Mouse (Mus musculus): Measurements from ENCODE around the gene Vkorc1l1. TPM values are rescaled to one million over a fixed set of nuclear protein-coding genes. Genes with fewer than 3 reads are reported as not detected.

The Vkorc1l1 gene
- polyA plus RNA-seq, 1 experiment from 2014 or later: 15.2 TPM

DNA sequence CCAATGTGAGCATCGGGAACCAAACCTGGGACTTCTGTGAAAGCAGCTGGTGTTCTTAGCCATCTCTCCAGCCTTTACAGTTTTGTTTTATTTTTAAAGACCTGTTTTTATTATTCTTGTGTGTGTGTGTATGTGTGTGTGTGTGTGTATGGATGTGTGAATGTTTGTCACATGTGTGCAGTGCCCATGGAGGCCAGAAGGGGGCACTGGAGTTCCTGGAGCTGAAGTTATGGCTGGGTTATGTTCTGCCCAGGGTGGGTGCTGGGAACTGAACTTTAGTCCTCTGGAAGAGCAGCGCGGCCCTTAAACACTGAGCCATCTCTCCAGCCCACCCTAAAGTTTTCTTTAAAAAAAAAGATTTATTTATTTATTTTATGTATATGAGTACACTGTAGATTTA lies 73.3 kb downstream of the Vkorc1l1 start:
- no peak overlapping the region for H3K4me2 ChIP-seq (replicated peaks; ENCODE audit: low read depth, low read length)
- WGBS: 98% methylated on average over 3 of the region's 3 CpGs
- no peak for ATAC-seq
- peaks cover 8% of the 10 kb centered on the region; the same call in 1 of the 2 replicates for H3K36me3 ChIP-seq (ENCODE audit: insufficient read depth, low read length)
- no peaks in the 10 kb centered on the region; the same call in 1 of the 2 replicates for H3K9me3 ChIP-seq (ENCODE audit: low read length)
- H3K4me3 ChIP-seq (ENCODE audit: low read depth, low read length): no peak overlapping the region
- no peak for TF ChIP-seq CTCF (IDR thresholded peaks at IDR 0.05)
- TF ChIP-seq EP300 (IDR thresholded peaks at IDR 0.05): no peak
- no peak overlapping the region for H3K9ac ChIP-seq (replicated peaks; ENCODE audit: low read depth)
- DNase-seq (ENCODE audit: low spot score): no peak
- no peak overlapping the region for H3K27ac ChIP-seq (ENCODE audit: low read length)
- H3K4me1 ChIP-seq (ENCODE audit: insufficient read depth, low read depth, low read length): no peaks in the 10 kb centered on the region
- H3K27me3 ChIP-seq (replicated peaks; ENCODE audit: insufficient read depth, low read length): no peaks in the 10 kb centered on the region

DNA sequence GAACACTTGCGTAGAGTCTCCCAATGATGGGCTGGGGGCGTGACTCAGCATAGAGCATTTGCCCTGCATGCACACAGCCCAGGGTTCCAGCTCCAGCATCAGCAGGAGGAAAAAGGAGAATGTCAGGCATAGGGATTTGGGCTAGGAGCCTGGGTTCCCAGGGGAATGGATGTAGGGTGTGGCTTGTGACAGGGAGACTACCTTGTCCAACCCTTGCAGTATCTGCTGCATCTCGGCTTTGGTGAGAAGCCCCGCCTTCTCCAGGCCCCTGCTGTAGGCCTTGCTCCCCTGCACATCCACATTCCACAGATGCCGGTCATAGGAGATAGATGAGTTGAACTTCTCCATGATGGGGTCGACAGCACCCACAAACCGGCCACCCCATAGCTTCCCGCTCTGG lies 77.7 kb downstream of the Vkorc1l1 start:
- WGBS: 41% methylated on average over 8 of the region's 8 CpGs
- peaks cover 8% of the 10 kb centered on the region; the same call in 1 of the 2 replicates for H3K36me3 ChIP-seq (ENCODE audit: insufficient read depth, low read length)
- H3K9me3 ChIP-seq (ENCODE audit: low read length): no peaks in the 10 kb centered on the region
- no peaks in the 10 kb centered on the region for H3K27me3 ChIP-seq (replicated peaks; ENCODE audit: insufficient read depth, low read length)
- H3K4me1 ChIP-seq (ENCODE audit: insufficient read depth, low read depth, low read length): no peaks in the 10 kb centered on the region
- no peak overlapping the region for H3K4me2 ChIP-seq (replicated peaks; ENCODE audit: low read depth, low read length)
- no peak overlapping the region for H3K9ac ChIP-seq (replicated peaks; ENCODE audit: low read depth)
- no peak overlapping the region for H3K27ac ChIP-seq (ENCODE audit: low read length)
- H3K4me3 ChIP-seq (ENCODE audit: low read depth, low read length): no peak overlapping the region
- DNase-seq (ENCODE audit: low spot score) (no peak), ATAC-seq (no peak)
- TF ChIP-seq CTCF (IDR thresholded peaks at IDR 0.05) (no peak), EP300 (IDR thresholded peaks at IDR 0.05) (no peak)

DNA sequence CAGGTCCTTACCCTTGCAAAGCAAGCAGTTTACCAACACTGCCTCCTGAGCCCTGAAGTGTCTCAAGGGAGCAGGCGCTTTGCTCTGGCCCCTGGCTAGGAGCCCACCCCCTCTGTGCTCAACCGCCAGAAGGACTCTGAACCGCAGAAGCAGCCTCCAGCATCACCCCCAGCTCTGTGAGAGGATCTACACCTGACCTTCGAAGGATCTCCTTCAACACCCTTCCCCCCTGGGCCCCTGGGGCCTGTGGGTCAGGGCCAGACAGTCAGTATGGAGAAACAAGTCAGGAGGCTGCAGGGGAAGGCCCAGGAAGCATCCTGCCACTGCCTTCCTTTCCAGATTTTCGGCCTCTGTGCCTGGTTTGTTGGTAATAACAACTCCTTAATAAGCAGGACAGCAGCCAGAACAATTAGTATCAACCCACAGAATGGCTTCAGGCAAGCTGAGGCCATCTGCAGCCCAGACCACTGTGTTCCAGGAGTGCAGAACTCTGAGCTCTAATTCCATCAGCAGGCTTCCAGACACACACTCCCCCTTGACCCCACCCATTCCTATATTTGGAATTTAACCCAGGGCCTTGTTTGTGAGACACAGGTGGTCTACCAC lies 79.7 kb downstream of the Vkorc1l1 start:
- Histone ChIP-seq H3K27me3 (replicated peaks; ENCODE audit: insufficient read depth, low read length) (no peaks in the 10 kb centered on the region), H3K4me1 (ENCODE audit: insufficient read depth, low read depth, low read length) (no peaks in the 10 kb centered on the region), H3K4me3 (ENCODE audit: low read depth, low read length) (no peak overlapping the region), H3K4me2 (replicated peaks; ENCODE audit: low read depth, low read length) (no peak overlapping the region), H3K27ac (ENCODE audit: low read length) (no peak overlapping the region), H3K9ac (replicated peaks; ENCODE audit: low read depth) (no peak overlapping the region), H3K36me3 (ENCODE audit: insufficient read depth, low read length) (no peaks in the 10 kb centered on the region; the same call in 1 of the 2 replicates), H3K9me3 (ENCODE audit: low read length) (no peaks in the 10 kb centered on the region)
- ATAC-seq: no peak
- DNase-seq (ENCODE audit: low spot score): no peak
- WGBS: 53% methylated on average over 5 of the region's 5 CpGs
- no peak for TF ChIP-seq EP300 (IDR thresholded peaks at IDR 0.05)
- TF ChIP-seq CTCF (IDR thresholded peaks at IDR 0.05): no peak

DNA sequence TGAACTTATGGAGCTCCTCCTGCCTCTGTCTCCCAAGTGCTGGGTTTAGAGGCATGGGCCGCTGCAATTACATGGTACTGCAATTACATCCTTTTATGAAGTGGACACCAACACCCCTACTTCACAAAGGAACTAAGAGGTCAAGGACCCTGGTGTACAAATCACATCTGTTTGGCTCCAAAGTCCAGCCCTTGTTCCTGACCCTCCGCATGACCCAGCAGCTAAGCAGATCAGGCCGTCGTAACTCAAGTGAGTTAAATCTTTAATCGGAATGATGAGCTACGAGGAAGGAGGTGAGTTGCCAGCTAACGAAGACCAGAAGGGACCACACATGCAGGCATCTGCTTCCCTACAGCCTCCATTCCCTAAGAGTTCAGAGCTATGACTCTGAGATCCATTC lies 80.6 kb downstream of the Vkorc1l1 start:
- DNase-seq (ENCODE audit: low spot score) (no peak), ATAC-seq (no peak)
- Histone ChIP-seq H3K27ac (ENCODE audit: low read length) (no peak overlapping the region), H3K4me2 (replicated peaks; ENCODE audit: low read depth, low read length) (no peak overlapping the region), H3K9ac (replicated peaks; ENCODE audit: low read depth) (no peak overlapping the region), H3K9me3 (ENCODE audit: low read length) (no peaks in the 10 kb centered on the region), H3K36me3 (ENCODE audit: insufficient read depth, low read length) (no peaks in the 10 kb centered on the region; the same call in 1 of the 2 replicates), H3K4me1 (ENCODE audit: insufficient read depth, low read depth, low read length) (no peaks in the 10 kb centered on the region), H3K4me3 (ENCODE audit: low read depth, low read length) (no peak overlapping the region), H3K27me3 (replicated peaks; ENCODE audit: insufficient read depth, low read length) (no peaks in the 10 kb centered on the region)
- 70% methylated on average over 7 of the region's 7 CpGs for WGBS
- TF ChIP-seq CTCF (IDR thresholded peaks at IDR 0.05): no peak

DNA sequence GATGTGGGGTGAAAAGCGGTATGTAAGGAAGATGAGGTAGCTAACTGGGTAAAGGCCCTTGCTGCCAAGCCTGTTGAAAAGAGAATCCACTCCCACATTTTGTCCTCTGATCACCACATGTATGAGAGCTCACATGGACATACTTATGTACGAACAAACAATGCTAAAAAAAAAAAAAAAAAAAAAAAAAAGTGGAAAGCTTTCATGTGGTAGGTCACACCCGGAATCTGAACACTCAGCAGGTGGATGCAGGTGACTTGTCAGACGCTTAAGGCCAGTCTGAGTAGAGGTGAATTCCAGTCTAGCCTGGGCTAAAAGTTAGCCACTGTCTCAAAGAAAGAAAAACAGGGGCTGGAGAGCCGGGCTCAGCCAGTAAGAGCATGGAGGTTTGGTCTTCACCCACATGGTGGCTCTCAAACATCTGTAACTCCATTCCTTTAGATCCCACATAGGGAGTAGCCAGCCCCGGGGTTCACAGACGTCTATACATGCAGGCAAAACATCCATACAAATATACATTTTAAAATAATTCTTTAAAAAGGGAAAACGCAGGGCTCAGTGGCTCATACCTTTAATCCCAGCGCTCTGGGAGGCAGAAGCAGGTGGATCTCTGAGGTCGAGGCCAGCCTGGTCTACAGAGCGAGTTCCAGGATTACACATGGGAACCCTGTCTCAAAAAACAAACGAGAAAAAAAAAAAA lies 81.4 kb downstream of the Vkorc1l1 start:
- peak overlapping the region; percentile 64; the same call in 1 of the 2 replicates for H3K4me3 ChIP-seq (ENCODE audit: low read depth, low read length)
- peak overlapping the region; percentile 27; the same call in 1 of the 2 replicates for H3K4me2 ChIP-seq (replicated peaks; ENCODE audit: low read depth, low read length)
- H3K9ac ChIP-seq (replicated peaks; ENCODE audit: low read depth): no peak overlapping the region
- WGBS: 37% methylated on average over 12 of the region's 12 CpGs
- TF ChIP-seq EP300 (IDR thresholded peaks at IDR 0.05) (no peak), CTCF (IDR thresholded peaks at IDR 0.05) (no peak)
- no peaks in the 10 kb centered on the region for H3K4me1 ChIP-seq (ENCODE audit: insufficient read depth, low read depth, low read length)
- no peaks in the 10 kb centered on the region for H3K27me3 ChIP-seq (replicated peaks; ENCODE audit: insufficient read depth, low read length)
- no peak overlapping the region for H3K27ac ChIP-seq (ENCODE audit: low read length)
- H3K9me3 ChIP-seq (ENCODE audit: low read length): no peaks in the 10 kb centered on the region
- H3K36me3 ChIP-seq (ENCODE audit: insufficient read depth, low read length): no peaks in the 10 kb centered on the region; the same call in 1 of the 2 replicates
- DNase-seq (ENCODE audit: low spot score) (no peak), ATAC-seq (no peak)

DNA sequence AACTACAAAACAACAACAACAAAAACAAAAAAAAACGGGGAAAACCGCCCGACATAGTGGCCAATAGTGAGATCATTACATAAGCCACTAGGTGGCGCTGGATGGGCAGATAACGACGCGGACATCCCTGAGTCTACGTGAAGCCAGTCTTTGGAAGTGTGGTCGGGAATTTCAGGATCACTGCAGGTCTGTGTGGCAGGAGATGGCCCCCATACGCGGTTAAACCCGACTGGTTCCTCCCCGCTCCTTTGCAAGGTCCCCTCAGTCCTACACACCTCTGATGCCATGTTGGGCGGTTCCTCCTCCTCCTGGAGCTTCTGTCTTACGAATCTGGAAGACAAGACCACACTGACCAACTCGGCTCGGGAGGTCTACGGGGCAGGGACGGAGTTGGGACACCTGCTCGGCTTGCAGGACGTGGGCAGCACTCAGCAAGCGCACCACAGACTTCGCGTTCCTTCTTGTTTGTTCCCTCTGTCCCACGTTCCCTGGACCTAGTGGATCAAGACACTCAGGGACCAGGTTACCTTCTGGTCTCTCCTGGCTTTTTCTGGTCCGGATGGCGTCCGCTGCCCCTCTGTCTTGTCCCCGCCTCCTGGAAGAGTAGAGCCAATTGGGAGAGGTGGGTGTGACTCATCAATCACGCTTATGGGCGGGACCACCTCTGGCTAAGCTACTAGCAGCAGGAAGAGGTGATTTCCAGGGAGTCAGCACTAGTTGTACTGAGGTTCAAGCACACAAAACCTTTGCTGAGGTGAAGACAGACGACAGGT lies 82.2 kb downstream of the Vkorc1l1 start:
- DNase-seq (ENCODE audit: low spot score): peak; percentile 97
- Histone ChIP-seq H3K4me1 (ENCODE audit: insufficient read depth, low read depth, low read length) (no peaks in the 10 kb centered on the region), H3K27me3 (replicated peaks; ENCODE audit: insufficient read depth, low read length) (no peaks in the 10 kb centered on the region), H3K36me3 (ENCODE audit: insufficient read depth, low read length) (no peaks in the 10 kb centered on the region), H3K4me3 (ENCODE audit: low read depth, low read length) (peak overlapping the region; percentile 64), H3K9me3 (ENCODE audit: low read length) (no peaks in the 10 kb centered on the region), H3K4me2 (replicated peaks; ENCODE audit: low read depth, low read length) (peak overlapping the region; percentile 92), H3K27ac (ENCODE audit: low read length) (peak overlapping the region; percentile 84), H3K9ac (replicated peaks; ENCODE audit: low read depth) (peak overlapping the region; percentile 54; the same call in 1 of the 2 replicates)
- peak; percentile 88 for TF ChIP-seq CTCF (IDR thresholded peaks at IDR 0.05)
- TF ChIP-seq EP300 (IDR thresholded peaks at IDR 0.05): no peak
- 0% methylated on average over 32 of the region's 32 CpGs for WGBS
- peak; percentile 96 for ATAC-seq

Measured in lung, postnatal 0 days (tissue).